Mouse (Mus musculus) small intestine, adult 2 months (tissue): ENCODE results near the gene Agr2. TPM values are rescaled to one million over a fixed set of nuclear protein-coding genes. Genes with fewer than 3 reads are reported as not detected.

ENCODE experiments used
- H3K27ac ChIP-seq: fragments of 200-500 bp; 2 replicates; pipeline ENCODE4 v1.5.1; 2012; ENCODE audit warnings: low read depth, low read length, control low read depth, inconsistent platforms; ENCODE audit not compliant: insufficient read depth
- H3K27me3 ChIP-seq: fragments of 200-500 bp; 2 replicates; pipeline ENCODE4 v1.6.1; 2012; ENCODE audit warnings: mild to moderate bottlenecking, moderate library complexity, low read length, inconsistent platforms; ENCODE audit not compliant: control insufficient read depth, insufficient read depth
- H3K36me3 ChIP-seq: fragments of 200-500 bp; 2 replicates; pipeline ENCODE4 v1.6.1; 2012; ENCODE audit warnings: mild to moderate bottlenecking, low read length, control low read depth, inconsistent platforms; ENCODE audit not compliant: control insufficient read depth, insufficient read depth
- H3K4me1 ChIP-seq: fragments of 200-500 bp; 2 replicates; pipeline ENCODE4 v1.6.1; 2012; ENCODE audit warnings: low read length, inconsistent platforms, mixed read lengths; ENCODE audit not compliant: control insufficient read depth, insufficient read depth, insufficient read length
- H3K4me3 ChIP-seq: fragments of 200-500 bp; 2 replicates; pipeline ENCODE4 v1.5.1; 2012; ENCODE audit warnings: low read depth, mild to moderate bottlenecking, control low read depth, inconsistent platforms, low read length, moderate library complexity
- CTCF ChIP-seq: fragments of 200-500 bp; IDR thresholded peaks from 2 replicates; pipeline ENCODE4 v1.5.1; 2012; ENCODE audit warnings: low read depth, mild to moderate bottlenecking, control low read depth, inconsistent platforms, low read length, moderate library complexity, mixed read lengths; ENCODE audit not compliant: insufficient replicate concordance, insufficient read length; ENCODE audit errors: extremely low read depth
- POLR2A ChIP-seq: fragments of 200-500 bp; IDR thresholded peaks from 2 replicates; pipeline ENCODE4 v1.6.1; 2012; ENCODE audit warnings: low read depth, mild to moderate bottlenecking, control low read depth, inconsistent platforms, low read length, moderate library complexity
- WGBS: fragments of 180-500 bp; shearing (Covaris S2); methylation state at CpG from one replicate; pipeline ENCODE4 v1.1.7; 2018; 5-methylcytosine and 5-hydroxymethylcytosine counted together
- polyA plus RNA-seq: library from polyadenylated mRNA; depleted of rRNA; stranded (reverse); fragments of >200 nt; gene quantifications from 2 replicates; pipeline ENCODE4 v1.2.3, GENCODE M21; 2012

The Agr2 gene
- polyA plus RNA-seq, 1 experiment = 251 TPM

DNA sequence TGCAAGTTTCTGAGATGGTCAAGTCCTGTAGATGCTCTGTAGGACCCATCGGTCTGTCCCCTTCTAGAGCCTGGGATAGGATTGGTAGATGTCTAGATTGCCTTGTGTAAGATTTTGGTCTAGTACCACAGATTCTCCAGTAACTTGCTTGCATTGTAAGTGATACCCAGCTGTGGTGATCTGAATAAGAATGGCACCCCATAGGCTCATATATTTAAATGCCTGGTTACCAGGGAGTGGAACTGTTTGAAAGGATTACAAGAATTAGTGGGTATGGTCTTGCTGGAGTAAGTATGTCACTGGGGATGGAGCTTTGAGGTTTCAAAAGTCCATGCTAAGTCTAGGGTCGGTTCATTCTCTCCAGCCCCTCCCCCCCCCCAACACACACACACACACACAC is 28.0 kb downstream of the Agr2 start:
- Histone ChIP-seq H3K27me3 (no peaks in the 10 kb centered on the region), H3K4me3 (no peak overlapping the region), H3K36me3 (peaks cover 25% of the 10 kb centered on the region), H3K4me1 (peaks cover 7% of the 10 kb centered on the region; the same call in 1 of the 2 replicates), H3K27ac (no peak overlapping the region)
- 99% methylated on average over 2 of the region's 2 CpGs for WGBS
- no peak for TF ChIP-seq POLR2A
- TF ChIP-seq CTCF = no peak

GRCm38 (mm10) chr12:36026126-36026525 is 33.4 kb downstream of the Agr2 start:
- 97% methylated on average over 4 of the region's 4 CpGs for WGBS
- H3K27me3 ChIP-seq = no peaks in the 10 kb centered on the region
- H3K4me1 ChIP-seq = peaks cover 11% of the 10 kb centered on the region
- TF ChIP-seq POLR2A (no peak), CTCF (no peak)
- no peak overlapping the region for H3K4me3 ChIP-seq
- no peak overlapping the region for H3K27ac ChIP-seq
- peaks cover 2% of the 10 kb centered on the region for H3K36me3 ChIP-seq

GRCm38 (mm10) chr12:36027171-36027570 is 34.5 kb downstream of the Agr2 start:
- TF ChIP-seq POLR2A (no peak), CTCF (no peak)
- Histone ChIP-seq H3K4me1 (peaks cover 11% of the 10 kb centered on the region), H3K27me3 (no peaks in the 10 kb centered on the region), H3K36me3 (no peaks in the 10 kb centered on the region), H3K4me3 (no peak overlapping the region), H3K27ac (no peak overlapping the region)
- 78% methylated on average over 2 of the region's 2 CpGs for WGBS

GRCm38 (mm10) chr12:36028968-36029645 is 36.4 kb downstream of the Agr2 start:
- WGBS = 58% methylated on average over 5 of the region's 5 CpGs
- peak overlapping the region; percentile 38 for H3K27ac ChIP-seq
- H3K4me1 ChIP-seq = peaks cover 8% of the 10 kb centered on the region
- no peaks in the 10 kb centered on the region for H3K36me3 ChIP-seq
- no peak overlapping the region for H3K4me3 ChIP-seq
- no peaks in the 10 kb centered on the region for H3K27me3 ChIP-seq
- TF ChIP-seq POLR2A (no peak), CTCF (no peak)

DNA sequence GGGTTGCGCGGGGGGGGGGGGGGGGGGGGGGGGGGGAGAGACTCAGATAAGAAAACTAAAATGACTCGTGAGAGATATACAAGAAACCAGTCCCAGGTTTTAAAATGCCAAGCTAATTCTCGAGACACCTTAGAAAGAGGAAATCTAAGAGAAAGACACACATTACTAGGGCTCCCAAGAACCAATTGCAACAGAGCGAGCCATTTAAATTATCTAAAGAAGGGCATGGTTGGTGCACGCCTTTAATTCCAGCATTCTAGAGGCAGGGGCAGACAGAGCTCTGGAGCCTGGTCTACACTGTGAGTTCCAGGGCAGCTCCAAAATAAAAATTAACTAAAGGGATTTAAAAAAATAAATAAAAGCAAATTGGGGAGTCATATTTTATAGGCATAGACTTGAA is 37.0 kb downstream of the Agr2 start:
- no peaks in the 10 kb centered on the region for H3K27me3 ChIP-seq
- H3K27ac ChIP-seq = no peak overlapping the region
- no peaks in the 10 kb centered on the region for H3K36me3 ChIP-seq
- 76% methylated on average over 6 of the region's 6 CpGs for WGBS
- H3K4me1 ChIP-seq = peaks cover 5% of the 10 kb centered on the region
- H3K4me3 ChIP-seq = no peak overlapping the region
- TF ChIP-seq CTCF (no peak), POLR2A (no peak)

GRCm38 (mm10) chr12:36030660-36031363 is 38.1 kb downstream of the Agr2 start:
- Histone ChIP-seq H3K27ac (no peak overlapping the region), H3K4me1 (peaks cover 5% of the 10 kb centered on the region), H3K27me3 (no peaks in the 10 kb centered on the region), H3K36me3 (no peaks in the 10 kb centered on the region), H3K4me3 (no peak overlapping the region)
- no peak for TF ChIP-seq CTCF
- TF ChIP-seq POLR2A = no peak
- WGBS = 80% methylated on average over 12 of the region's 12 CpGs

- Histone ChIP-seq H3K27me3 (no peaks in the 10 kb centered on the region), H3K27ac (peak overlapping the region; percentile 47), H3K4me1 (peaks cover 6% of the 10 kb centered on the region), H3K4me3 (no peak overlapping the region), H3K36me3 (no peaks in the 10 kb centered on the region)
- TF ChIP-seq CTCF (no peak), POLR2A (no peak)
- WGBS = 74% methylated on average over 4 of the region's 4 CpGs
Measured at GRCm38 (mm10) chr12:36032419-36032818, 39.7 kb downstream of the Agr2 start.
